Mouse (Mus musculus): Measurements from ENCODE around the gene Hbp1. TPM values are rescaled to one million over a fixed set of nuclear protein-coding genes. Genes with fewer than 3 reads are reported as not detected.

Hbp1 gene
- polyA plus RNA-seq, 1 experiment: 94.9 TPM

- Histone ChIP-seq H3K36me3 (ENCODE audit: control insufficient read depth, insufficient read depth, low read length) (peaks cover 32% of the 10 kb centered on the region), H3K4me3 (ENCODE audit: control insufficient read depth, insufficient read depth, low read length) (no peak overlapping the region), H3K4me1 (replicated peaks; ENCODE audit: control insufficient read depth, insufficient read depth, low read length) (no peaks in the 10 kb centered on the region; the same call in 1 of the 2 replicates), H3K27me3 (ENCODE audit: control insufficient read depth, insufficient read depth, low read length) (no peaks in the 10 kb centered on the region), H3K27ac (ENCODE audit: control insufficient read depth, insufficient read depth, low read length) (no peak overlapping the region)
- DNase-seq: no peak
- whole genome bisulfite sequencing: 95% methylated on average over 18 of the region's 18 CpGs
- TF ChIP-seq POLR2A (IDR thresholded peaks at IDR 0.05; ENCODE audit: control insufficient read depth, extremely low read depth, insufficient read depth, low read length, poor library complexity): no peak
- no peak for TF ChIP-seq CTCF (IDR thresholded peaks at IDR 0.05; ENCODE audit: borderline replicate concordance, control insufficient read depth, extremely low read depth, insufficient read depth, low read length, poor library complexity)
These were observed 29.6 kb downstream of the Hbp1 start for GRCm38 (mm10) chr12:31920464-31921405.

GRCm38 (mm10) chr12:31917245-31917644, 33.1 kb downstream of the Hbp1 start:
- Histone ChIP-seq H3K36me3 (ENCODE audit: control insufficient read depth, insufficient read depth, low read length) (peaks cover 10% of the 10 kb centered on the region; the same call in 1 of the 2 replicates), H3K27ac (ENCODE audit: control insufficient read depth, insufficient read depth, low read length) (no peak overlapping the region), H3K27me3 (ENCODE audit: control insufficient read depth, insufficient read depth, low read length) (no peaks in the 10 kb centered on the region), H3K4me1 (replicated peaks; ENCODE audit: control insufficient read depth, insufficient read depth, low read length) (no peaks in the 10 kb centered on the region; the same call in 1 of the 2 replicates), H3K4me3 (ENCODE audit: control insufficient read depth, insufficient read depth, low read length) (no peak overlapping the region)
- no peak for DNase-seq
- WGBS: 68% methylated on average over 5 of the region's 5 CpGs
- TF ChIP-seq CTCF (IDR thresholded peaks at IDR 0.05; ENCODE audit: borderline replicate concordance, control insufficient read depth, extremely low read depth, insufficient read depth, low read length, poor library complexity) (no peak), POLR2A (IDR thresholded peaks at IDR 0.05; ENCODE audit: control insufficient read depth, extremely low read depth, insufficient read depth, low read length, poor library complexity) (no peak)

DNA sequence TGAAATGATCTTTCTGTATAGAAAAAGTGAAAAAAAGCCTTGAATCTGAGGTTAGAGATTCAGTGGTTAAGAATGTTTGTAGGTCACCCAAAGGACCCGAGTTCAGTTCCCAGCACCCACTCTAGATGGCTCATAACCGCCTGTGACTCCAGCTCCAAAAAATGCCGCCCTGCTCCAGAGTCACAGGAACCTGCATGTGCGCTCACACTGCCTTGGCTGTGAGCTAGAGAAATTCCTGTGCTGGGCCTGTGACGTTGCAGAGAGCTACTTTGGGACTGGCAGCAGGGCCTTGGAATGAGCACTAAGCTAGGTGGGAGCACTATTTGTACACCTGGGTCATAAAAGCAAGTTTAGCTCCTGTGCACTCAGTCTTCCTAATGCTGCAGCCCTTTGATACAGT, 33.6 kb downstream of the Hbp1 start:
- DNase-seq: no peak
- Histone ChIP-seq H3K4me1 (replicated peaks; ENCODE audit: control insufficient read depth, insufficient read depth, low read length) (no peaks in the 10 kb centered on the region; the same call in 1 of the 2 replicates), H3K27ac (ENCODE audit: control insufficient read depth, insufficient read depth, low read length) (no peak overlapping the region), H3K4me3 (ENCODE audit: control insufficient read depth, insufficient read depth, low read length) (no peak overlapping the region), H3K36me3 (ENCODE audit: control insufficient read depth, insufficient read depth, low read length) (peaks cover 10% of the 10 kb centered on the region; the same call in 1 of the 2 replicates), H3K27me3 (ENCODE audit: control insufficient read depth, insufficient read depth, low read length) (no peaks in the 10 kb centered on the region)
- TF ChIP-seq POLR2A (IDR thresholded peaks at IDR 0.05; ENCODE audit: control insufficient read depth, extremely low read depth, insufficient read depth, low read length, poor library complexity) (no peak), CTCF (IDR thresholded peaks at IDR 0.05; ENCODE audit: borderline replicate concordance, control insufficient read depth, extremely low read depth, insufficient read depth, low read length, poor library complexity) (no peak)
- whole genome bisulfite sequencing: 97% methylated on average over 5 of the region's 5 CpGs

DNA sequence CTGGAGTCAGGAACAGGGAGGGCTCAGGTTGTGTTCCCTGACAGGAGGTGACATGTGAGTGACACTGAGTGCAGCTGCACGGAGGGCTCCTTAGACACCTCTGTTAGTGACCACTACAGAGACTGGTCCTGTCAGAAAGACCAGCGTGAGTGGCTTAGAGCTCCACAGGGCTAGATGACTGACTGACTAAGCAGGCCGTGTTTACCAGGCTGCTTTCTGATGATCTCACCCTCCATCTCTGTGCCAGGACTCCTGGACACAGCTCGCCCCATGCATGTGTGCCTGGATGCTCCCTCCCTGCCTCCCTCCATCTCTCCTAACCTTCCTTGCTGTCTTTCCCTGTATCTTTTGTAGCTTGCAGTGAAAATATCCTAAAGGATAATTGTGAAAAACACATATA, 36.7 kb downstream of the Hbp1 start:
- Histone ChIP-seq H3K36me3 (ENCODE audit: control insufficient read depth, insufficient read depth, low read length) (no peaks in the 10 kb centered on the region), H3K4me1 (replicated peaks; ENCODE audit: control insufficient read depth, insufficient read depth, low read length) (no peaks in the 10 kb centered on the region; the same call in 1 of the 2 replicates), H3K27ac (ENCODE audit: control insufficient read depth, insufficient read depth, low read length) (no peak overlapping the region), H3K27me3 (ENCODE audit: control insufficient read depth, insufficient read depth, low read length) (no peaks in the 10 kb centered on the region), H3K4me3 (ENCODE audit: control insufficient read depth, insufficient read depth, low read length) (no peak overlapping the region)
- WGBS: 93% methylated on average over 4 of the region's 4 CpGs
- no peak for TF ChIP-seq POLR2A (IDR thresholded peaks at IDR 0.05; ENCODE audit: control insufficient read depth, extremely low read depth, insufficient read depth, low read length, poor library complexity)
- no peak for TF ChIP-seq CTCF (IDR thresholded peaks at IDR 0.05; ENCODE audit: borderline replicate concordance, control insufficient read depth, extremely low read depth, insufficient read depth, low read length, poor library complexity)
- DNase-seq: no peak

GRCm38 (mm10) chr12:31912966-31913551, 37.3 kb downstream of the Hbp1 start:
- Histone ChIP-seq H3K4me1 (replicated peaks; ENCODE audit: control insufficient read depth, insufficient read depth, low read length) (no peaks in the 10 kb centered on the region; the same call in 1 of the 2 replicates), H3K4me3 (ENCODE audit: control insufficient read depth, insufficient read depth, low read length) (no peak overlapping the region), H3K27ac (ENCODE audit: control insufficient read depth, insufficient read depth, low read length) (no peak overlapping the region), H3K36me3 (ENCODE audit: control insufficient read depth, insufficient read depth, low read length) (no peaks in the 10 kb centered on the region), H3K27me3 (ENCODE audit: control insufficient read depth, insufficient read depth, low read length) (no peaks in the 10 kb centered on the region)
- no peak for DNase-seq
- TF ChIP-seq CTCF (IDR thresholded peaks at IDR 0.05; ENCODE audit: borderline replicate concordance, control insufficient read depth, extremely low read depth, insufficient read depth, low read length, poor library complexity) (no peak), POLR2A (IDR thresholded peaks at IDR 0.05; ENCODE audit: control insufficient read depth, extremely low read depth, insufficient read depth, low read length, poor library complexity) (no peak)
- WGBS: 95% methylated on average over 6 of the region's 6 CpGs

GRCm38 (mm10) chr12:31907436-31907835, 42.9 kb downstream of the Hbp1 start:
- Histone ChIP-seq H3K36me3 (ENCODE audit: control insufficient read depth, insufficient read depth, low read length) (no peaks in the 10 kb centered on the region), H3K4me3 (ENCODE audit: control insufficient read depth, insufficient read depth, low read length) (no peak overlapping the region), H3K27me3 (ENCODE audit: control insufficient read depth, insufficient read depth, low read length) (no peaks in the 10 kb centered on the region), H3K27ac (ENCODE audit: control insufficient read depth, insufficient read depth, low read length) (no peak overlapping the region), H3K4me1 (replicated peaks; ENCODE audit: control insufficient read depth, insufficient read depth, low read length) (no peaks in the 10 kb centered on the region)
- WGBS: 96% methylated on average over 2 of the region's 2 CpGs
- no peak for TF ChIP-seq CTCF (IDR thresholded peaks at IDR 0.05; ENCODE audit: borderline replicate concordance, control insufficient read depth, extremely low read depth, insufficient read depth, low read length, poor library complexity)
- TF ChIP-seq POLR2A (IDR thresholded peaks at IDR 0.05; ENCODE audit: control insufficient read depth, extremely low read depth, insufficient read depth, low read length, poor library complexity): no peak
- DNase-seq: no peak

Measured in thymus, adult 2 months (tissue).